Mouse (Mus musculus) fibroblast of lung, adult 2 months (primary cell): ENCODE results near the gene Card6.
A peak's percentile ranks its signal among the peaks of the same experiment; 100 is the strongest.

ENCODE experiments used
- DNase-seq: peaks from one replicate; pipeline ENCODE4 v3.0.0-alpha.2; 2011; ENCODE audit warnings: low read depth

Gene Card6

DNA sequence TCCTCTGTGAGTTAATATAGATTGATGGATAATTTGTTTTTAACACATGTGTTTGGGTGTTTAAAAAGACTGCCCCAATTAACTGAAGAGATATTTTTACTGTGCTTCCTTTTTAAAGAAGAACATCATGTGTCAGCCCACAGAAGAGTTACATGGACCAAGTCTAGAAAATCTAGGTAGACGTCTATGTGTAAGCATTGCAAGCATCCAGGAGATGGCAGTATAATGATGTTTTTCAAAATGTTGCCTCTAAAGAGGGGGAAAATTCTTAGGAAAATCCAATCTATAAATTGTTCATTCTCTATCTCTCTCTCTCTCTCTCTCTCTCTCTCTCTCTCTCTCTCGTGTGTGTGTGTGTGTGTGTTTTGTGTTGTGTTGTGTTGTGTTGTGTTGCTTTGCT lies 22.2 kb downstream of the Card6 start:
- no peak for DNase-seq

DNA sequence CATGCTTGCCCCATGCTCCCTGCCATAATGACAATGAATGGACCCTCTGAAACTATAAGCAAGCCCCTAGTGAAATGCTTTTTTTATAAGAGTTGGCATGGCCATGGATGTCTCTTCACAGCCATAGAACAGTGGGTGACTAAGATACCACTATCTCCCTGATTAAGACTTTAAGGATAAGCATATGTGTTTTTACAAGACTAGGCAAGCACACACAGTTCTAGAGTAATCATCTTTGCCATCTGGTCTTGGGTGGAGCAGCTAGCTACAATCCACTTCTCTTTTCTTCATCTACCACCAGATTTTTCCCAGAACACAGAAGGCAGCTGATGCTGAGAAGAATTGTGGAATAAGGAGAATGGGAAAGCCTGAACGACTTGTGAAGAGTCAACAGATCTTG lies 27.1 kb downstream of the Card6 start:
- DNase-seq, result no peak

DNA sequence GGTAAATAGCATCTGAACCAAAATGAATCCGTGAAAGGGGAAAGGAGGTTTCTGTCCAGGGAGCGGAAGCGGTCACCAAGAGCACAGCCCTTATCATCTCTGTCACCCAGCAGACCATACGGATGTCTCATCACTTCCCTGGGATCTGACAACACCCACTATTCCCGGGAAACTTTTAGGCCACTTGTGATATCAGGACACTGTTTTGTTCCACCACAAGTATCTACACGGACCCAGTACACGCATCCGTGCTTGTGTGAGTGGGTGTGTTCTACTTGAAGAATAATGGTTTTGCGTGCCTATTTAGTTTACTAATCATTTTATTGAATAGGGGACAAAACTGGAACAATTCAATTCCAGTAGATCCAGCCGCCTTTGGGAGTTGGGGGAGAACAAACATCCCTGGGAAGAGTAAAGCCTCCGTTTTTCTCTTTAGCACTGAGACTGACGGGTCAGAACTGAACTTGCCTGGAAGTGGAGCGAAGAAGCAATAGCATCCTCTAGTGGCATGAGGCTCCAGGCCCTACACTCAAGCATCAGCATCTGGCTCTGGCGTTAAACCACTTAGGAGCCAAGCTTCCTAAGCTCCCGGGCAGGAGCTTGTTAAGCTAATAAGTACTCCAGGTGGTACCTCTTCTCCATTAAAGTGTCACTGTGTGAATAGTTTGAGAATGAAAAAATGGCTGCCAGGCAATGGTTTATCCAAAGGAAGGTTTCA lies 39.4 kb downstream of the Card6 start:
- DNase-seq, result peak; percentile 45

DNA sequence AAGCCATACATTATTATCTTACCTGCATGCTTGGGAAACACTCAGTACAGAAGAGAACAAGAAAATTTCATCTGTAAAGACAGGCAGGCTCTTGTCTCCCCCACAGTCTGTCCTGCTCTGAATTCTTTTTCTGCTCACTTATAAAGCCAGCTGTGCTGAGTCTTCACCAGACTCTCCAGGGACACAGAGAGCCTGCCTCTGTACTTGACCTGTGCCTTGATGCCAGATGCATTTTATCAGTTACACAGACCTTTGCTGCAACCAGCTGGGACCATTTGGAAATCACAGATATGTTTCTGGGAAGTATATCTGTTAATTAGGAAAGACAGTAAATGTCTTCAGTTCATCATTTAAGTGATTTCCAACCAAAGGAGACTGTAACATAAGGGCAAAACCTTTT lies 44.7 kb downstream of the Card6 start, which contains the start of gene C7:
TSS of gene C7 (minus strand) at position 106 of the 400 bp plus-strand sequence.
- DNase-seq, result no peak
